Mouse (Mus musculus) layer of hippocampus, adult 8-10 months (tissue): ENCODE results near the gene Armh1. TPM values are rescaled to one million over a fixed set of nuclear protein-coding genes. Genes with fewer than 3 reads are reported as not detected.

Source experiments
- total RNA-seq, 4 experiments: library from RNA; stranded (reverse); gene quantifications; 2 replicates each; pipeline ENCODE4 v1.2.4; 2022

Gene Armh1
- total RNA-seq, 4 experiments from 2014 or later: 0.40 to 0.75 (median 0.59) TPM

Other genes starting within 250 kb of the Armh1 start
- 10 to 100 TPM; 20.0 to 25.1 (median 21.3) TPM for gene Eif2b3, start 232.7 kb downstream of the Armh1 start, total RNA-seq
- 1 to 10 TPM; 1.7 to 3.4 (median 2.2) TPM for gene Ptch2, start 156.1 kb downstream of the Armh1 start, total RNA-seq
- 10 to 100 TPM; 12.9 to 18.3 (median 16.2) TPM for gene Btbd19, start 126.4 kb downstream of the Armh1 start, total RNA-seq
- gene Tctex1d4, start 125.3 kb downstream of the Armh1 start, total RNA-seq: under 1 TPM; 0.74 to 0.81 (median 0.78) TPM
- 1 to 10 TPM; 9.0 to 10.0 (median 9.6) TPM for gene Plk3, start 118.2 kb downstream of the Armh1 start, total RNA-seq
- 100 to 1,000 TPM; 448 to 635 (median 527) TPM for gene Rps8, start 95.9 kb downstream of the Armh1 start, total RNA-seq
- gene Kif2c, start 69.5 kb downstream of the Armh1 start, total RNA-seq: under 1 TPM; 0.20 to 0.69 (median 0.37) TPM
- 1 to 10 TPM; 4.2 to 5.9 (median 5.7) TPM for gene Tmem53, start 174 bp downstream of the Armh1 start, total RNA-seq
- gene Rnf220, start 244.9 kb upstream of the Armh1 start, total RNA-seq: 100 to 1,000 TPM; 171 to 184 (median 178) TPM